Mouse (Mus musculus): ENCODE results near the gene Sfxn2. TPM values are rescaled to one million over a fixed set of nuclear protein-coding genes. Genes with fewer than 3 reads are reported as not detected.

Sfxn2 gene
- polyA plus RNA-seq, 1 experiment from 2014 or later, result 14.8 TPM

DNA sequence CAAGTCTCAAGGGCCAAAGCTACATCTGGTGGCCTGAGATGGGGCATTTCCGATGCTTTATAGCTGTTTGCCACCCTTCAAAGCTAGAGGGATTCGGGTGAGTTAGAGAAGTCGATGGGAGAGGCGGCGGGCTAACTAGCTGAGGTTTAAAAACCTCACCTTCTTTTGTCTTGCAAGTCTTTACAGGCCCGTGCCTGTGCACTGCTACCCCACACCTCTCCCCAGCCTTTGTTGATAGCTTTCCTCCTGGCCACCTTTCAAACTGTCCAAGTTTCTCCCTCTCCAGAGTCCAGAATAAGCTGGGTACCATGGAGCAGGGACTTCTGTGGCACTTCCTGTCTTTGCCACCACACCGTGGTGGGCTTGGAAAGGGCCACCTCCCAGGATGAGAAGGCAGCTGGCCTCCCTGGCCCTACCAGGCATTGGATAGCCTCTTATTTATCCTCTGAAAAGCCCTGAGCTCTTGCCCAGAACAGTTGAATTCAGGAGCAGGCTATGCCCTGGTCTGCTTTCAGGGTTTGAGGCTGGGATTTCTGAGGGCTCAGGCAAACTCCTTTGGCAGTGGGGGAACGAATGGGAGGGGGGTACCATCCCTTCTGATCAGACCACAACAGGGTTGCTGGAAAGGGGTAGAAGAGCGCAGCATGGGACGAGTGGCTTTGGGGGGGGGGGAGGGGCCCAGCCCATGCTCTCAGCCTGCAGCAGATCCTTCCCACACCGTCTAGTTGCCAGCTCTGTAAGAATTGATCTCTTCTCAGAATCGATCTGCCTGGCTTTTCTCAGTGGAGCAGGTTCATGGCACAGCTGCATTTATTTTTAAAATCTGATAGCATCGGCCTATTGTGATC lies 43.3 kb upstream of the Sfxn2 start:
- Histone ChIP-seq H3K4me1 (replicated peaks; ENCODE audit: control insufficient read depth, insufficient read depth, low read length) (peaks cover 82% of the 10 kb centered on the region), H3K27me3 (replicated peaks; ENCODE audit: control insufficient read depth, insufficient read depth, low read length) (no peaks in the 10 kb centered on the region), H3K36me3 (ENCODE audit: control insufficient read depth, insufficient read depth) (no peaks in the 10 kb centered on the region), H3K27ac (ENCODE audit: low read length) (peak overlapping the region; percentile 85), H3K4me3 (replicated peaks; ENCODE audit: low read length) (no peak overlapping the region), H3K4me2 (ENCODE audit: low read length) (peak overlapping the region; percentile 70; the same call in 1 of the 2 replicates), H3K9me3 (ENCODE audit: control insufficient read depth, low read length) (no peaks in the 10 kb centered on the region), H3K9ac (replicated peaks; ENCODE audit: low read depth, low read length) (peak overlapping the region; percentile 30; the same call in 1 of the 2 replicates)
- 0 out of 2 replicates have a peak, but pooled peaks have one; percentile 2 for ATAC-seq
- WGBS, result 14% methylated on average over 13 of the region's 13 CpGs

DNA sequence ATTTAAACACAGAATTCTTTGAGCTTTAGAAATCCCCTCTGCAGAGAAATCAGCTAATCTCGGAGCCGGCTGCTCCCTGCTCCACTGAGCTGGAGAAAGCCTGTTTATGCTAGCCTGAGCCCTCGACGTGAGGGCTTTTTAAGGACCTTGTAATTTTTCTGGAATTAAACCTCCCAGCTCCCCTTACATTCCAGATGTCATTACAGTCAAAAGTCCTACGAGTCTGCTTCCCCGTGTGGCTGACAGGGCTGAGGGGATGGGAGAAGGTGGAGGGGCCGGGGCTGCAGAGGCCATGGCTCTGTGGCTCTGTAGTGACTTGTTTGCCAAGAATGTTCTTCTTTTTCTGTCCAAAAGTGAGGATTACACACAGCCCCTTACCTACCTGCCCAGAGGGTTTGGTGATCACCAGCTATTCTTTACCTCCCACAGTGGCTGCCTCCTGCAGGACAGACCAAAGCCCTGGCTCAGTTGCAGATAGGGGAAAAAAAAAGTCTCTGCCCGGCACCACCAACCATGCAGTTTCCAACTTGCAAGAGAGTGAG lies 42.6 kb upstream of the Sfxn2 start:
- ATAC-seq, result no peak
- Histone ChIP-seq H3K4me3 (replicated peaks; ENCODE audit: low read length) (no peak overlapping the region), H3K27me3 (replicated peaks; ENCODE audit: control insufficient read depth, insufficient read depth, low read length) (no peaks in the 10 kb centered on the region), H3K36me3 (ENCODE audit: control insufficient read depth, insufficient read depth) (no peaks in the 10 kb centered on the region), H3K9ac (replicated peaks; ENCODE audit: low read depth, low read length) (0 out of 2 replicates have a peak overlapping the region, but pooled peaks have one; percentile 30), H3K27ac (ENCODE audit: low read length) (peak overlapping the region; percentile 85), H3K4me2 (ENCODE audit: low read length) (no peak overlapping the region), H3K4me1 (replicated peaks; ENCODE audit: control insufficient read depth, insufficient read depth, low read length) (peaks cover 75% of the 10 kb centered on the region), H3K9me3 (ENCODE audit: control insufficient read depth, low read length) (no peaks in the 10 kb centered on the region)
- WGBS, result 24% methylated on average over 8 of the region's 8 CpGs

GRCm38 (mm10) chr19:46531071-46532030 lies 41.8 kb upstream of the Sfxn2 start:
- peaks cover 3% of the 10 kb centered on the region; the same call in 1 of the 2 replicates for H3K36me3 ChIP-seq (ENCODE audit: control insufficient read depth, insufficient read depth)
- no peak overlapping the region for H3K4me3 ChIP-seq (replicated peaks; ENCODE audit: low read length)
- H3K27me3 ChIP-seq (replicated peaks; ENCODE audit: control insufficient read depth, insufficient read depth, low read length), result no peaks in the 10 kb centered on the region
- no peaks in the 10 kb centered on the region for H3K9me3 ChIP-seq (ENCODE audit: control insufficient read depth, low read length)
- no peak for ATAC-seq
- H3K27ac ChIP-seq (ENCODE audit: low read length), result peak overlapping the region; percentile 26
- peak overlapping the region; percentile 20; the same call in 1 of the 2 replicates for H3K4me2 ChIP-seq (ENCODE audit: low read length)
- 15% methylated on average over 16 of the region's 16 CpGs for WGBS
- H3K4me1 ChIP-seq (replicated peaks; ENCODE audit: control insufficient read depth, insufficient read depth, low read length), result peaks cover 67% of the 10 kb centered on the region
- H3K9ac ChIP-seq (replicated peaks; ENCODE audit: low read depth, low read length), result peak overlapping the region; percentile 23

GRCm38 (mm10) chr19:46532031-46532688 lies 41.0 kb upstream of the Sfxn2 start:
- H3K9me3 ChIP-seq (ENCODE audit: control insufficient read depth, low read length), result no peaks in the 10 kb centered on the region
- H3K4me1 ChIP-seq (replicated peaks; ENCODE audit: control insufficient read depth, insufficient read depth, low read length), result peaks cover 61% of the 10 kb centered on the region
- H3K4me2 ChIP-seq (ENCODE audit: low read length), result no peak overlapping the region
- peak overlapping the region; percentile 49; the same call in 1 of the 2 replicates for H3K27ac ChIP-seq (ENCODE audit: low read length)
- H3K9ac ChIP-seq (replicated peaks; ENCODE audit: low read depth, low read length), result no peak overlapping the region
- 9% methylated on average over 10 of the region's 10 CpGs for WGBS
- no peak overlapping the region for H3K4me3 ChIP-seq (replicated peaks; ENCODE audit: low read length)
- H3K36me3 ChIP-seq (ENCODE audit: control insufficient read depth, insufficient read depth), result peaks cover 3% of the 10 kb centered on the region; the same call in 1 of the 2 replicates
- ATAC-seq, result no peak
- no peaks in the 10 kb centered on the region for H3K27me3 ChIP-seq (replicated peaks; ENCODE audit: control insufficient read depth, insufficient read depth, low read length)

GRCm38 (mm10) chr19:46533066-46533465 lies 40.1 kb upstream of the Sfxn2 start:
- Histone ChIP-seq H3K9me3 (ENCODE audit: control insufficient read depth, low read length) (no peaks in the 10 kb centered on the region), H3K36me3 (ENCODE audit: control insufficient read depth, insufficient read depth) (peaks cover 3% of the 10 kb centered on the region; the same call in 1 of the 2 replicates), H3K4me3 (replicated peaks; ENCODE audit: low read length) (no peak overlapping the region), H3K27me3 (replicated peaks; ENCODE audit: control insufficient read depth, insufficient read depth, low read length) (no peaks in the 10 kb centered on the region), H3K4me1 (replicated peaks; ENCODE audit: control insufficient read depth, insufficient read depth, low read length) (peaks cover 51% of the 10 kb centered on the region), H3K4me2 (ENCODE audit: low read length) (no peak overlapping the region), H3K27ac (ENCODE audit: low read length) (no peak overlapping the region), H3K9ac (replicated peaks; ENCODE audit: low read depth, low read length) (peak overlapping the region; percentile 23)
- ATAC-seq, result no peak
- WGBS, result 70% methylated on average over 4 of the region's 4 CpGs

GRCm38 (mm10) chr19:46533525-46533924 lies 39.6 kb upstream of the Sfxn2 start:
- no peak for ATAC-seq
- H3K4me2 ChIP-seq (ENCODE audit: low read length), result no peak overlapping the region
- H3K9me3 ChIP-seq (ENCODE audit: control insufficient read depth, low read length), result no peaks in the 10 kb centered on the region
- H3K9ac ChIP-seq (replicated peaks; ENCODE audit: low read depth, low read length), result no peak overlapping the region
- peaks cover 47% of the 10 kb centered on the region for H3K4me1 ChIP-seq (replicated peaks; ENCODE audit: control insufficient read depth, insufficient read depth, low read length)
- WGBS, result 80% methylated on average over 5 of the region's 5 CpGs
- H3K27ac ChIP-seq (ENCODE audit: low read length), result no peak overlapping the region
- H3K36me3 ChIP-seq (ENCODE audit: control insufficient read depth, insufficient read depth), result peaks cover 3% of the 10 kb centered on the region; the same call in 1 of the 2 replicates
- no peak overlapping the region for H3K4me3 ChIP-seq (replicated peaks; ENCODE audit: low read length)
- H3K27me3 ChIP-seq (replicated peaks; ENCODE audit: control insufficient read depth, insufficient read depth, low read length), result no peaks in the 10 kb centered on the region

- H3K4me2 ChIP-seq (ENCODE audit: low read length), result no peak overlapping the region
- no peaks in the 10 kb centered on the region for H3K27me3 ChIP-seq (replicated peaks; ENCODE audit: control insufficient read depth, insufficient read depth, low read length)
- H3K4me1 ChIP-seq (replicated peaks; ENCODE audit: control insufficient read depth, insufficient read depth, low read length), result peaks cover 36% of the 10 kb centered on the region
- H3K9me3 ChIP-seq (ENCODE audit: control insufficient read depth, low read length), result no peaks in the 10 kb centered on the region
- H3K4me3 ChIP-seq (replicated peaks; ENCODE audit: low read length), result no peak overlapping the region
- H3K27ac ChIP-seq (ENCODE audit: low read length), result no peak overlapping the region
- H3K36me3 ChIP-seq (ENCODE audit: control insufficient read depth, insufficient read depth), result peaks cover 3% of the 10 kb centered on the region; the same call in 1 of the 2 replicates
- no peak for ATAC-seq
- H3K9ac ChIP-seq (replicated peaks; ENCODE audit: low read depth, low read length), result no peak overlapping the region
- WGBS, result 69% methylated on average over 6 of the region's 6 CpGs
Observed at GRCm38 (mm10) chr19:46534542-46535098, 38.5 kb upstream of the Sfxn2 start.

DNA sequence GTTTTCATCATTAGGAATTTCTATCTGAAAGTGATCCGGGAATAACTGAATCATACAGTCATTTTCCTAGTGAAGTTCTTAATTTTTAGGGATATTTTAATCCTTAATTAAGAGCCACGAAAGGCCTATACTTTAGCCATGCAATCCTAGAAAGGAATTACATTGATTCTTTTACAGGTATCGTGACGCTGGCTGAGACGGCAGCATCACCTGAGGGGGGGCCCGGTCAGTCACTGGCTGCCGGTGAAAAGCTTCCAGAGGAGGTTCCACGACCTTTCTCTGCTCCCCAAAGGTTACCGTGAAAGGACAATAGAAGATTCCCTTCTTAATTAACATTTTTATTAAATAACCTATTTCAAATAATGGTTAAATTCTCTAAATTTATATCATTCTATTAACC lies 35.8 kb upstream of the Sfxn2 start:
- no peak overlapping the region for H3K27ac ChIP-seq (ENCODE audit: low read length)
- H3K27me3 ChIP-seq (replicated peaks; ENCODE audit: control insufficient read depth, insufficient read depth, low read length), result no peaks in the 10 kb centered on the region
- 89% methylated on average over 9 of the region's 9 CpGs for WGBS
- no peak overlapping the region for H3K4me2 ChIP-seq (ENCODE audit: low read length)
- H3K9ac ChIP-seq (replicated peaks; ENCODE audit: low read depth, low read length), result no peak overlapping the region
- H3K36me3 ChIP-seq (ENCODE audit: control insufficient read depth, insufficient read depth), result peaks cover 17% of the 10 kb centered on the region; the same call in 1 of the 2 replicates
- no peak overlapping the region for H3K4me3 ChIP-seq (replicated peaks; ENCODE audit: low read length)
- ATAC-seq, result no peak
- peaks cover 9% of the 10 kb centered on the region for H3K4me1 ChIP-seq (replicated peaks; ENCODE audit: control insufficient read depth, insufficient read depth, low read length)
- H3K9me3 ChIP-seq (ENCODE audit: control insufficient read depth, low read length), result no peaks in the 10 kb centered on the region
